Mouse (Mus musculus): Measurements from ENCODE around the gene Zdbf2. TPM values are rescaled to one million over a fixed set of nuclear protein-coding genes. Genes with fewer than 3 reads are reported as not detected.
"Not testable (repeated sequence)": the region's sequence is repeated elsewhere in the genome, so short reads cannot be mapped to it uniquely, and the experiment has no call there.

Gene Zdbf2
- polyA plus RNA-seq, 2 experiments, result 0.06 to 0.09 TPM

DNA sequence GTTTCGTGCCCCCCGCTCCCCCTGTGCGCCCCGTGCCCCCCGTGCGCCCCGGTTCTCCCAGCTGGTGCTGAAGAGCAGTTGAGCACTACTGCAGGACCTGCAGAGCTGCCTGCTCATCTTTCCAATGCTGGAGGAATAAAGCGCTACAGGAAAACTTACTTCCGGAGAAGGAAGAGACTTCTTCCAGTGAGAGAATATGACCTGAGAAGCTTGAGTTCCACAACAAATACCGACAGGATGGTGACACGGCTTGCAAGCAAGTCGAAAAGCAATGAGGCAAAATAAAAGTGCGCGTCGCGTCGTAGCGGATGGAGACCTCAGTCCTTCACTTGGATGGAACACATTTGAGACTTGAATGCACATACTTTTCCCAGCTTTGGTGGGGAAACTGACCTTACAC lies 36.6 kb downstream of the Zdbf2 start:
- Histone ChIP-seq H3K4me2 (ENCODE audit: low read depth) (no peak overlapping the region), H3K27me3 (ENCODE audit: control insufficient read depth, insufficient read depth, low read length) (no peaks in the 10 kb centered on the region), H3K27ac (no peak overlapping the region), H3K36me3 (replicated peaks; ENCODE audit: control insufficient read depth, insufficient read depth, low read depth) (no peaks in the 10 kb centered on the region), H3K9me3 (ENCODE audit: control insufficient read depth, low read length) (no peaks in the 10 kb centered on the region), H3K4me3 (ENCODE audit: insufficient read depth in 1 of 2, low read depth in 2 of 2, low read length in 2 of 2) (no peak overlapping the region), H3K4me1 (replicated peaks; ENCODE audit: control insufficient read depth in 2 of 2, insufficient read depth in 2 of 2, low read length in 1 of 2) (no peaks in the 10 kb centered on the region), H3K9ac (replicated peaks) (no peak overlapping the region)
- DNase-seq (ENCODE audit: low read depth in 3 of 3, low spot score in 3 of 3) (no peak), ATAC-seq (ENCODE audit: insufficient read depth) (no peak)
- 43% methylated on average over 18 of the region's 18 CpGs for WGBS (ENCODE audit: insufficient replicate concordance)
- TF ChIP-seq EP300 (IDR thresholded peaks at IDR 0.05; ENCODE audit: low read depth), result no peak
- TF ChIP-seq CTCF (IDR thresholded peaks at IDR 0.05; ENCODE audit: low read depth), result no peak

GRCm38 (mm10) chr1:63323565-63324132 lies 50.6 kb downstream of the Zdbf2 start:
- not testable (repeated sequence) for H3K27ac ChIP-seq; DNase-seq (ENCODE audit: low read depth in 3 of 3, low spot score in 3 of 3); H3K9me3 ChIP-seq (ENCODE audit: control insufficient read depth, low read length); H3K4me2 ChIP-seq (ENCODE audit: low read depth); H3K4me3 ChIP-seq (ENCODE audit: insufficient read depth in 1 of 2, low read depth in 2 of 2, low read length in 2 of 2); H3K9ac ChIP-seq (replicated peaks); ATAC-seq (ENCODE audit: insufficient read depth); H3K27me3 ChIP-seq (ENCODE audit: control insufficient read depth, insufficient read depth, low read length); H3K36me3 ChIP-seq (replicated peaks; ENCODE audit: control insufficient read depth, insufficient read depth, low read depth); H3K4me1 ChIP-seq (replicated peaks; ENCODE audit: control insufficient read depth in 2 of 2, insufficient read depth in 2 of 2, low read length in 1 of 2)
- WGBS (ENCODE audit: insufficient replicate concordance), result 30% methylated on average over 12 of the region's 12 CpGs

Small RNAs within 50 kb of the gene (microRNA-seq; reads per million reads assigned to microRNA genes)
- not detected for gene Gm24513

Other genes starting within 250 kb of the Zdbf2 start
- gene Ino80d, start 158.6 kb upstream of the Zdbf2 start, polyA plus RNA-seq (2012; rRNA removed), result 2.4 and 2.5 TPM in 2 replicates
- 3.4 and 3.9 TPM in 2 replicates for gene Ino80d, start 158.6 kb upstream of the Zdbf2 start, polyA plus RNA-seq (2014; fragmentation: Nextera tagmentation; extraction: Ambion mirVana)
- 383 and 523 TPM in 2 replicates for gene Eef1b2, start 96.4 kb upstream of the Zdbf2 start, polyA plus RNA-seq (2012; rRNA removed)
- 382 TPM in 2 replicates for gene Eef1b2, start 96.4 kb upstream of the Zdbf2 start, polyA plus RNA-seq (2014; fragmentation: Nextera tagmentation; extraction: Ambion mirVana)
- 38.2 and 57.9 TPM in 2 replicates for gene Ndufs1, start 96.4 kb upstream of the Zdbf2 start, polyA plus RNA-seq (2012; rRNA removed)
- gene Ndufs1, start 96.4 kb upstream of the Zdbf2 start, polyA plus RNA-seq (2014; fragmentation: Nextera tagmentation; extraction: Ambion mirVana), result 108 and 122 TPM in 2 replicates
- not detected in 2 replicates for gene Gpr1, start 58.7 kb upstream of the Zdbf2 start, polyA plus RNA-seq (2012; rRNA removed)
- not detected in 2 replicates for gene Gpr1, start 58.7 kb upstream of the Zdbf2 start, polyA plus RNA-seq (2014; fragmentation: Nextera tagmentation; extraction: Ambion mirVana)
- gene Adam23, start 172.6 kb downstream of the Zdbf2 start, polyA plus RNA-seq (2012; rRNA removed), result 0.18 and 0.36 TPM in 2 replicates
- 0.24 TPM in 2 replicates for gene Adam23, start 172.6 kb downstream of the Zdbf2 start, polyA plus RNA-seq (2014; fragmentation: Nextera tagmentation; extraction: Ambion mirVana)